Mouse (Mus musculus): ENCODE results near the gene Gm17949. TPM values are rescaled to one million over a fixed set of nuclear protein-coding genes. Genes with fewer than 3 reads are reported as not detected.
A peak's percentile ranks its signal among the peaks of the same experiment; 100 is the strongest.

Gm17949 gene
- polyA plus RNA-seq, 1 experiment from 2014 or later: 0.63 TPM

GRCm38 (mm10) chr17:56999968-57000609 lies 11.2 kb upstream of the Gm17949 start, which contains the start of gene Pspn:
Gene Pspn (minus strand): TSS chr17:57000018.
- 81% methylated on average over 9 of the region's 9 CpGs for WGBS
- H3K27ac ChIP-seq (ENCODE audit: low read length): no peak within 1 kb of the TSS

GRCm38 (mm10) chr17:57001228-57001627 lies 10.0 kb upstream of the Gm17949 start:
- WGBS: 41% methylated on average over 8 of the region's 8 CpGs
- no peak overlapping the region for H3K4me2 ChIP-seq (ENCODE audit: low read depth, low read length)
- H3K27ac ChIP-seq (ENCODE audit: low read length): no peak overlapping the region

More at GRCm38 (mm10) chr17:56999968-57000609, 11.2 kb upstream of the Gm17949 start, which contains the start of gene Pspn:
- Histone ChIP-seq H3K36me3 (ENCODE audit: control insufficient read depth, insufficient read depth, low read length) (peaks cover 24% of the 10 kb centered on the region), H3K4me1 (replicated peaks; ENCODE audit: control insufficient read depth, insufficient read depth, low read length) (peaks cover 5% of the 10 kb centered on the region), H3K4me3 (ENCODE audit: low read length) (no peak within 1 kb of the TSS), H3K9ac (ENCODE audit: low read length) (no peak within 1 kb of the TSS), H3K9me3 (ENCODE audit: control insufficient read depth, low read length) (no peaks in the 10 kb centered on the region), H3K27me3 (ENCODE audit: control insufficient read depth, insufficient read depth, low read depth, low read length) (no peaks in the 10 kb centered on the region), H3K4me2 (ENCODE audit: low read depth, low read length) (no peak within 1 kb of the TSS)
- no peak for ATAC-seq (ENCODE audit: low read depth)

GRCm38 (mm10) chr17:57003994-57004393 lies 7.3 kb upstream of the Gm17949 start:
- 80% methylated on average over 7 of the region's 7 CpGs for WGBS
- Histone ChIP-seq H3K4me3 (ENCODE audit: low read length) (no peak overlapping the region), H3K4me1 (replicated peaks; ENCODE audit: control insufficient read depth, insufficient read depth, low read length) (no peaks in the 10 kb centered on the region), H3K36me3 (ENCODE audit: control insufficient read depth, insufficient read depth, low read length) (peaks cover 42% of the 10 kb centered on the region), H3K27me3 (ENCODE audit: control insufficient read depth, insufficient read depth, low read depth, low read length) (no peaks in the 10 kb centered on the region), H3K9ac (ENCODE audit: low read length) (no peak overlapping the region), H3K9me3 (ENCODE audit: control insufficient read depth, low read length) (no peaks in the 10 kb centered on the region), H3K27ac (ENCODE audit: low read length) (no peak overlapping the region), H3K4me2 (ENCODE audit: low read depth, low read length) (no peak overlapping the region)
- ATAC-seq (ENCODE audit: low read depth): no peak

More at GRCm38 (mm10) chr17:57001228-57001627, 10.0 kb upstream of the Gm17949 start:
- Histone ChIP-seq H3K9me3 (ENCODE audit: control insufficient read depth, low read length) (no peaks in the 10 kb centered on the region), H3K36me3 (ENCODE audit: control insufficient read depth, insufficient read depth, low read length) (peaks cover 29% of the 10 kb centered on the region), H3K4me1 (replicated peaks; ENCODE audit: control insufficient read depth, insufficient read depth, low read length) (peaks cover 5% of the 10 kb centered on the region), H3K27me3 (ENCODE audit: control insufficient read depth, insufficient read depth, low read depth, low read length) (no peaks in the 10 kb centered on the region), H3K9ac (ENCODE audit: low read length) (no peak overlapping the region), H3K4me3 (ENCODE audit: low read length) (no peak overlapping the region)
- no peak for ATAC-seq (ENCODE audit: low read depth)

GRCm38 (mm10) chr17:57007137-57007905 lies 3.9 kb upstream of the Gm17949 start:
- Histone ChIP-seq H3K27me3 (ENCODE audit: control insufficient read depth, insufficient read depth, low read depth, low read length) (no peaks in the 10 kb centered on the region), H3K4me1 (replicated peaks; ENCODE audit: control insufficient read depth, insufficient read depth, low read length) (peaks cover 13% of the 10 kb centered on the region), H3K4me3 (ENCODE audit: low read length) (no peak overlapping the region), H3K36me3 (ENCODE audit: control insufficient read depth, insufficient read depth, low read length) (peaks cover 36% of the 10 kb centered on the region), H3K9me3 (ENCODE audit: control insufficient read depth, low read length) (no peaks in the 10 kb centered on the region), H3K4me2 (ENCODE audit: low read depth, low read length) (no peak overlapping the region), H3K9ac (ENCODE audit: low read length) (no peak overlapping the region), H3K27ac (ENCODE audit: low read length) (no peak overlapping the region)
- 91% methylated on average over 13 of the region's 13 CpGs for WGBS
- ATAC-seq (ENCODE audit: low read depth): no peak

DNA sequence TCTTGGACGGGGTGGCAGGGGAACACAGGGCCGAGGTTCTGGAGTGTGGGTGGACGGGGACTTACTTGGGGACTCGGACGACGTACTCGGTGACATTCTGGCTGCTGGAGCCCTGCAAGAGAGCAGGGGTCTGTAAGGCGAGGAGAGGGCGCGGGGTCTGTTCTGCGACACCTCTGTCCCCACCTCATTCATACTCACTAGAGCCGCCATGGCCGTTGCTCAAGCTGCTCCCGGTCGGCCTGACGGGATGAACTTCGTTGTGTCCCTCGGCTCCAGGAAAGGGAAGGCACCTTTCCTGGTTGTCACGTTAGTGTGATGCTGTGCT lies 396 bp upstream of the Gm17949 start:
- H3K9ac ChIP-seq (ENCODE audit: low read length): peak overlapping the region; percentile 67
- ATAC-seq (ENCODE audit: low read depth): peak; percentile 29
- WGBS: 0% methylated on average over 19 of the region's 19 CpGs
- H3K4me3 ChIP-seq (ENCODE audit: low read length): peak overlapping the region; percentile 67
- H3K36me3 ChIP-seq (ENCODE audit: control insufficient read depth, insufficient read depth, low read length): peaks cover 18% of the 10 kb centered on the region
- peak overlapping the region; percentile 53 for H3K27ac ChIP-seq (ENCODE audit: low read length)
- H3K4me2 ChIP-seq (ENCODE audit: low read depth, low read length): peak overlapping the region; percentile 76
- H3K9me3 ChIP-seq (ENCODE audit: control insufficient read depth, low read length): no peaks in the 10 kb centered on the region
- no peaks in the 10 kb centered on the region for H3K27me3 ChIP-seq (ENCODE audit: control insufficient read depth, insufficient read depth, low read depth, low read length)
- peaks cover 17% of the 10 kb centered on the region for H3K4me1 ChIP-seq (replicated peaks; ENCODE audit: control insufficient read depth, insufficient read depth, low read length)

DNA sequence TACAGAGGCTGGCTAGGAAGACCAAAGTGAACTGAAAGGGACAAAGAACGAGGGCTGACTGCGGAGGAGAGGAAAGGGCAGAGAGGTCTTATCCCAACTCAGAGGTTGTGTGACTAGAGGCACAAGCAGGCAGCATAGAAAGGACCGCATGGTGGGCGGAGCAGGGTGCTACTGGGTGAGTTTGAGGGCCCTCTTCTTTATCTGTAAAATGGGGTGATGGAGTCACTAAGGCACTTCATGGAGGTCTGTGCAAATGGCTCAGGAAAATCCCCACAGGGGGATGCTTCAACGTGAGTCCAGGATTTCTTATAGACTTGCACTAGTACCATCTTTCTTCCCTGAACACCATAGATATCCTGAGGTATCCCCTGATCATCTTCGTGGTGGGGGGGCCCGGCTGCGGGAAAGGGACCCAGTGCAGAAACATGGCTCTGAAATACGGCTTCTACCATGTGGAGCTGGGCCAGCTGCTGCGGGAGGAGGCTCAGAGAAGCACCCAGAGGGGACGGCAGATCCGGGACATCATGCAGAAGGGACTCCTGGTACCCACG lies 1.1 kb downstream of the Gm17949 start:
- ATAC-seq (ENCODE audit: low read depth): no peak
- 64% methylated on average over 13 of the region's 13 CpGs for WGBS
- H3K27me3 ChIP-seq (ENCODE audit: control insufficient read depth, insufficient read depth, low read depth, low read length): no peaks in the 10 kb centered on the region
- peak overlapping the region; percentile 67 for H3K4me3 ChIP-seq (ENCODE audit: low read length)
- H3K27ac ChIP-seq (ENCODE audit: low read length): peak overlapping the region; percentile 92
- no peaks in the 10 kb centered on the region for H3K9me3 ChIP-seq (ENCODE audit: control insufficient read depth, low read length)
- peak overlapping the region; percentile 78 for H3K9ac ChIP-seq (ENCODE audit: low read length)
- peak overlapping the region; percentile 79 for H3K4me2 ChIP-seq (ENCODE audit: low read depth, low read length)
- H3K36me3 ChIP-seq (ENCODE audit: control insufficient read depth, insufficient read depth, low read length): peaks cover 5% of the 10 kb centered on the region; the same call in 1 of the 2 replicates
- H3K4me1 ChIP-seq (replicated peaks; ENCODE audit: control insufficient read depth, insufficient read depth, low read length): peaks cover 17% of the 10 kb centered on the region

DNA sequence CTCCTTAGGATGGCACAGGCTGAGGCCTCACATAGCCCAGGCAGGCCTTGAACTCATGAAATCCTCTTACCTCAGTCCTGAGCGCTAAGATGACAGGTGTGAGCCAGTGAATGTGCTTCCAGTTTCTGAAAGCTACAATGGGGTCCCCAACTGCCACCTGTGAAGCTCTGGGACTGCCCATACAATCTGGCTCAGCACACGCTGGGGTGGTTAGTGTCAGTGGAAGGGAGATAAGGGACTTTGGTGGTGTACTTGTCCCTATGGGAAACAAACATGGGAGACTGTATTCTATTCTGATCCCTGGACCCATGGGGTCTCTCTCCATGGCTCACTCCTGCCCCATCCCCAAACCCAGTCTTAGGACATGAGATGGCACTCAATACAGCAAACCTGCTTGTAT lies 8.4 kb downstream of the Gm17949 start:
- no peaks in the 10 kb centered on the region for H3K4me1 ChIP-seq (replicated peaks; ENCODE audit: control insufficient read depth, insufficient read depth, low read length)
- H3K4me3 ChIP-seq (ENCODE audit: low read length): no peak overlapping the region
- H3K27ac ChIP-seq (ENCODE audit: low read length): no peak overlapping the region
- no peaks in the 10 kb centered on the region for H3K27me3 ChIP-seq (ENCODE audit: control insufficient read depth, insufficient read depth, low read depth, low read length)
- 66% methylated on average over 2 of the region's 2 CpGs for WGBS
- no peaks in the 10 kb centered on the region for H3K9me3 ChIP-seq (ENCODE audit: control insufficient read depth, low read length)
- H3K9ac ChIP-seq (ENCODE audit: low read length): no peak overlapping the region
- no peak overlapping the region for H3K4me2 ChIP-seq (ENCODE audit: low read depth, low read length)
- no peak for ATAC-seq (ENCODE audit: low read depth)
- H3K36me3 ChIP-seq (ENCODE audit: control insufficient read depth, insufficient read depth, low read length): peaks cover 31% of the 10 kb centered on the region

DNA sequence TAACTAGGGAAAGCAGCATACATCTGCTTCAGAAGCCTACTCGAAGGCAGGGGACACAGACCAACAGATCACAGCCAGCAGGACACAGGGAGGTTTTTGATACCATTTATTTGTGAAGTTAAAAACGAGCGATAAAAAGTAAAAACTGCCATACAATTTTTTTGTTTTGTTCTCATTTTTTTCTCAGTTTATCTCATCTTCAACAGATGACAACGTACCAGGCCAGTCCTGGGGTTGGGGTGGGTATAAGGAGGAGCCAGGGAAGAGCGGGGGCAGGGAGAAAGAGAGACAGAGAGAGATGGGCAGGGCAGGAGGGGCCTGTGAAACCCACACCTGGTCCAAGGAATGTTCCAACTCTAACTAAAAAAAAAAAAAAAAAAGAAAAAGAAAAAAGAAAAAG lies 9.7 kb downstream of the Gm17949 start:
- Histone ChIP-seq H3K36me3 (ENCODE audit: control insufficient read depth, insufficient read depth, low read length) (peaks cover 43% of the 10 kb centered on the region), H3K4me2 (ENCODE audit: low read depth, low read length) (no peak overlapping the region), H3K9me3 (ENCODE audit: control insufficient read depth, low read length) (no peaks in the 10 kb centered on the region), H3K27ac (ENCODE audit: low read length) (no peak overlapping the region), H3K4me1 (replicated peaks; ENCODE audit: control insufficient read depth, insufficient read depth, low read length) (no peaks in the 10 kb centered on the region), H3K27me3 (ENCODE audit: control insufficient read depth, insufficient read depth, low read depth, low read length) (no peaks in the 10 kb centered on the region), H3K9ac (ENCODE audit: low read length) (no peak overlapping the region), H3K4me3 (ENCODE audit: low read length) (no peak overlapping the region)
- 88% methylated on average over 5 of the region's 5 CpGs for WGBS
- no peak for ATAC-seq (ENCODE audit: low read depth)

DNA sequence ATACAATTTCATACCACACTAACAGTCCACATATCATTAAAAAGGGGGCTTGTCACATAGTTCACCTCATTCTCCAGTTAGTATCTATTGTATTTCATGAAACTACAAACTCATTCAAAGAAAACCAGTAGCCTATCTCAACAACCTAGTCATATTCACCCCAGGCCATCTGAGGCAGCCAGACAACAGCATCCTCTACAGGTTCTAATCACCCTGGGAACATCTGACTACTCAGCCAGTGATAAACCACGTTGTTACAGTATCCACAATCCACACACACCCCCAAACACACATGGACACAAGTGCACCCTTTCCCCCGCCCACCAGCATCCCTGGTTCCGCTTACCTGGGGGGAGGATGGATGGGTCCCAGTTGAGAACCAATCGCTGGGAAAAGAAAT lies 16.2 kb downstream of the Gm17949 start:
- no peak overlapping the region for H3K4me3 ChIP-seq (ENCODE audit: low read length)
- H3K27ac ChIP-seq (ENCODE audit: low read length): no peak overlapping the region
- H3K36me3 ChIP-seq (ENCODE audit: control insufficient read depth, insufficient read depth, low read length): peaks cover 44% of the 10 kb centered on the region
- no peak for ATAC-seq (ENCODE audit: low read depth)
- no peaks in the 10 kb centered on the region for H3K9me3 ChIP-seq (ENCODE audit: control insufficient read depth, low read length)
- 89% methylated on average over 4 of the region's 4 CpGs for WGBS
- H3K4me1 ChIP-seq (replicated peaks; ENCODE audit: control insufficient read depth, insufficient read depth, low read length): peaks cover 14% of the 10 kb centered on the region
- H3K27me3 ChIP-seq (ENCODE audit: control insufficient read depth, insufficient read depth, low read depth, low read length): no peaks in the 10 kb centered on the region
- no peak overlapping the region for H3K9ac ChIP-seq (ENCODE audit: low read length)
- no peak overlapping the region for H3K4me2 ChIP-seq (ENCODE audit: low read depth, low read length)

Measured in lung, embryonic 16.5 days (tissue).